Mouse (Mus musculus) CD4-positive naive resting alpha-beta T cell, adult 57 days (primary cell): Measurements from ENCODE around the gene Tmem119. TPM values are rescaled to one million over a fixed set of nuclear protein-coding genes. Genes with fewer than 3 reads are reported as not detected.

Source experiments
- total RNA-seq: library from RNA; stranded (reverse); gene quantifications from one replicate; pipeline ENCODE4 v1.2.4, GENCODE M21; 2023

Tmem119 gene
- total RNA-seq, result not detected

GRCm38 (mm10) chr5:113800280-113800679 is at the start of gene Tmem119:
Gene Tmem119 (minus strand): TSS chr5:113800516.

GRCm38 (mm10) chr5:113832490-113832901 is 32.2 kb upstream of the Tmem119 start, which contains the start of gene Selplg:
Gene Selplg (minus strand): TSS chr5:113832644.

GRCm38 (mm10) chr5:113772450-113772895 is 27.8 kb downstream of the Tmem119 start, which contains the start of the genes Sart3 and Iscu:
Gene Sart3 (minus strand): TSS chr5:113772510.
Gene Iscu (plus strand): TSS chr5:113772748.

Other genes with a start within 250 kb of the Tmem119 start
- 1.1 TPM for gene Cmklr1, start 150.1 kb downstream of the Tmem119 start, total RNA-seq
- not detected for gene 1700069L16Rik, start 75.7 kb downstream of the Tmem119 start, total RNA-seq
- 5.4 TPM for gene Ficd, start 64.7 kb downstream of the Tmem119 start, total RNA-seq
- gene Sart3, start 28.0 kb downstream of the Tmem119 start, total RNA-seq, result 54.8 TPM
- gene Iscu, start 27.8 kb downstream of the Tmem119 start, total RNA-seq, result 44.3 TPM
- gene Selplg, start 32.1 kb upstream of the Tmem119 start, total RNA-seq, result 398 TPM
- gene Coro1c, start 108.2 kb upstream of the Tmem119 start, total RNA-seq, result 59.1 TPM
- gene Ssh1, start 193.4 kb upstream of the Tmem119 start, total RNA-seq, result 42.1 TPM
- gene Dao, start 203.2 kb upstream of the Tmem119 start, total RNA-seq, result not detected